Comparison of ENCODE assay signal across 27 mouse cellular contexts in the genomic region with DNA sequence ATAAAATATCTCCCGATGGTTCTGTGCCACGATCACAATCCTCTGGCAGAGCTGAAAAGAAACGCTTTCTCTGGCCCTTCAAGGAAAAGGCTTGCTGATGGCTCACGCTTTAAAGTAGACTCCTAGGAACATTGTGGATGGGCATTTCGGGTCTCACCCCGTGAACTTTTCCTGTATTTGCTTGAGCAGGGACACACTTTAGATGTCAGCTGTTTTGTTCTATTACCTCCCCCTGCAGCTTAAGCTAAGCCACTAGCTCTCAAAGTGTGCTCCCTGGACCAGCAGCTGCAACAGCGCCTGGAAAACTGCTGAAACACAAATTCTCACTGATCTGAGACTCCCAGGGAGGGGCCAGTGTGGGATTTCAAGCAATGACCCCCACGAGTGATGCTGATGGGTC.
DNase-seq lines count a peak whose midpoint lies in the region; ATAC-seq and TF ChIP-seq lines count a peak whose summit lies in the region.
"Had no signal": no experiment of that assay in that cellular context is flagged by ENCODE, and none has a peak within 500 bp of the region (broad histone marks: within the 10 kb centered on the region; RNA-seq: fewer than 3 reads in every experiment).

No protein-coding gene starts in this region.

- TF ChIP-seq CTCF in cerebellum, adult 2 months (IDR thresholded peaks at IDR 0.05; ENCODE audit: borderline replicate concordance, insufficient read depth, low read depth, low read length): no peak
- no peak for TF ChIP-seq CTCF in layer of hippocampus, adult 2 months (conservative IDR thresholded peaks at IDR 0.05)

- H3K27ac ChIP-seq in cerebellum, adult 2 months (ENCODE audit: insufficient read depth, low read length): peak overlapping the region; percentile 53
- H3K27ac ChIP-seq in layer of hippocampus, adult 2 months: peak overlapping the region; percentile 87
- H3K27ac ChIP-seq: embryonic facial prominence, embryonic 12.5 days; forebrain, embryonic 10.5 days; forebrain, embryonic 15.5 days; heart, embryonic 13.5 days; hindbrain, embryonic 10.5 days; hindbrain, embryonic 15.5 days; limb, embryonic 12.5 days; liver, embryonic 12.5 days; macrophage; midbrain, embryonic 15.5 days; neural tube, embryonic 15.5 days had no signal

- no peaks in the 10 kb centered on the region for H3K27me3 ChIP-seq in cerebellum, adult 2 months (ENCODE audit: control insufficient read depth, insufficient read depth, low read length)
- H3K27me3 ChIP-seq: embryonic facial prominence, embryonic 12.5 days; forebrain, embryonic 15.5 days; heart, embryonic 13.5 days; hindbrain, embryonic 15.5 days; limb, embryonic 12.5 days; liver, embryonic 12.5 days; midbrain, embryonic 15.5 days; neural tube, embryonic 15.5 days had no signal

- peaks cover 30% of the 10 kb centered on the region for H3K4me1 ChIP-seq in cerebellum, adult 2 months (ENCODE audit: control insufficient read depth, insufficient read depth, low read length)
- H3K4me1 ChIP-seq: heart, embryonic 13.5 days; hindbrain, embryonic 10.5 days; liver, embryonic 12.5 days had no signal

- H3K4me3 ChIP-seq in cerebellum, adult 2 months (replicated peaks; ENCODE audit: insufficient read depth, low read depth, low read length): no peak overlapping the region
- no peak overlapping the region for H3K4me3 ChIP-seq in layer of hippocampus, adult 2 months
- H3K4me3 ChIP-seq: embryonic facial prominence, embryonic 12.5 days; forebrain, embryonic 10.5 days; forebrain, embryonic 15.5 days; heart, embryonic 13.5 days; hindbrain, embryonic 10.5 days; hindbrain, embryonic 15.5 days; limb, embryonic 12.5 days; liver, embryonic 12.5 days; midbrain, embryonic 15.5 days; neural tube, embryonic 15.5 days had no signal

- peak in 1 of 2 experiments; percentile 49 for DNase-seq in cerebellum, adult 2 months
- no peak for DNase-seq in cerebellum, adult 11 months
- DNase-seq in frontal cortex, postnatal 25 days (ENCODE audit: low spot score in 2 of 2): no peak
- no peak for DNase-seq in layer of hippocampus, adult 2 months (ENCODE audit: low spot score in 2 of 2)
- no peak for DNase-seq in layer of hippocampus, postnatal 25 days (ENCODE audit: extremely low spot score in 1 of 2, low spot score in 1 of 2)
- DNase-seq in brain, adult 2 months (ENCODE audit: low read depth, low spot score): peak; percentile 14
- DNase-seq: adrenal gland, adult 8-10 months; heart, postnatal 10 days; kidney, adult 11 months; kidney, postnatal 14 days; liver, postnatal 0 days; retina, postnatal 1 day; right cerebral cortex, postnatal 14 days; thymus, postnatal 4 days had no signal

- 47% methylated on average over 8 of the region's 8 CpGs for WGBS in cerebellum, adult 2 months

- no peak for TF ChIP-seq POLR2A in cerebellum, adult 2 months (IDR thresholded peaks at IDR 0.05; ENCODE audit: borderline replicate concordance, insufficient read depth, low read length)

- ATAC-seq in frontal cortex, adult (ENCODE audit: low TSS enrichment): 0 out of 2 replicates have a peak, but pooled peaks have one; percentile 6
- ATAC-seq: forebrain, embryonic 15.5 days; inflammation-experienced regulatory T-cells, adult 6 months; liver, embryonic 12.5 days; liver, postnatal 0 days; midbrain, embryonic 15.5 days had no signal
